Mouse (Mus musculus) embryo, embryonic 9.5 days (tissue): ENCODE data around the gene Ebf1.

Source experiments
- DNase-seq: peaks from one replicate; pipeline ENCODE4 v3.0.0-alpha.2; 2017; ENCODE audit errors: extremely low spot score

Gene Ebf1

DNA sequence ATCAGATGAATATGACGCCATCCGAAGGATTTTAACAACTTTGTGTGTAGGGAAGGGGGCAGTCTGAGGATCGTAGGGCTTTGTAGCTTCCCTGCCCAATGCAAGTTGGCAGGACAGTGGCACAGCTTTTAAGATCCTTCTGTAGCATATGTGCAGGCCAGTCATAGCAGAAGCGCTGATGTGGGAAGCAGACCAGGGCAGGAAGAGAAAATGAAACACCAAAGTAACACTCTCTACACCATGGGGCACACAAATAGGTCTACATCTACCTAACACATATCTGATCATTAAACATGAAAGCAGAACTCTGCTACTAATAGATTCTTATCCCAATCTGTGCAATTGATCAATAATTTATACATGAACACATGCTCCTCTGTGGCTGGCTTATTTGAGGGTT, 277.7 kb downstream of the Ebf1 start:
- DNase-seq, result no peak

DNA sequence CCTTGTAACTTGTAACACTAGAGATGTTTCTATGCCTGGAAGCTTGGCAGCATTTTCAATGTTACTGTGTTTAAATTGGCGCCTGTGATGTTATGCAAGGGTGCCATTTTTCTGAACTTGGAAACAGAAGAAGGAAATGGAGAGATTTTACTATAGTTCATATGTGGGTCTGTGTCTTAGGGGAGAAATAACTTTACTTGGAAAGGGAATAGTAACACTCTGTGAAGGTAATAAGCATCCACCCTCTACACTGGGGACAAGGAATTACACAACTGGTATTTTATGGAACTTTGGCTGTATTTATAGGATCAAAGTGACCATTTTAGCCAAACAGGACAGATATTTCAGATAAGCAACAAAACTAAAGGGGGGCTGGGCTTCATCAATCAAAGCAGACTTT, 278.8 kb downstream of the Ebf1 start:
- no peak for DNase-seq

DNA sequence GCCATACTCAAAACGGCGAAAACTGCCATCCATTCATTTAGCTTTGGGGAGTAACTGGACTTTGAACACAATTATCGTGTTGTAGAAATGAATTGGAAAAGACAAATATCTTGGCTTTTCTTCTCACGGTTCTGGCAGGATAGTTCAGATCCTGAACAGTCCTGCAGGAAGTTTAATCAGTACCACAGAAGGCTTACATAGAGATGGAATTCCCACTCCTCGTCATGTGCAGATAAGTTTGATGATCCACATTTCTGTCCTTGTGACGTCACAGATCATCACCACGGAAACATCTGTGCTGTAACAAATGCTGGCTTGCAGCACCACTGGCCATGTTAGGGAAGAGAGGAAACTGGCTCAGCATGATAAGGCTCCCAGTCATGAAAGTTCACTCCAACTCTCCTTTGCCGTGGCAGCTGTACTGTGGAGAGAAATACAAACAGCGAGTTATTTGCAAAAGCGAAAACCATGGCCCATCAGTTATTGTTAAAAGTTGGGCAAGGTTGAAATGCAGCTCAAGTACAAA, 280.1 kb downstream of the Ebf1 start:
- no peak for DNase-seq

DNA sequence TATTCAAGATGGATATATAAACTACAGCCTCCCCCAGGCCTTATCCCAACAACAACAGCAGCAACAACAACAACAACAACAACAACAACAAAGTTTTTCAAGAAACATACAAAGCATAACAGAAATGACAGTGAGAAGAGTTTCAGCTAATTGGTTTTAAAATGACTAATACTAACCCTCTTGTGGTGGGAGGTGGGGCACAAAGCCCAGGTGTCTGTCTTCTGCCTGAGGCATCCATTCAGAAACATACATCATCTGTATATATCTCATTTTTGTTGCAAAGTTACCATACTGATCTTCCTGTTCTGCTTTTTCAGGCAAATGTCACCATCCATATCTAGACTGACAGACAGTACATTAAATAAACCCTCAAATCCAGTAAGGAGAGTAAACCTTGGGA, 282.4 kb downstream of the Ebf1 start:
- no peak for DNase-seq

DNA sequence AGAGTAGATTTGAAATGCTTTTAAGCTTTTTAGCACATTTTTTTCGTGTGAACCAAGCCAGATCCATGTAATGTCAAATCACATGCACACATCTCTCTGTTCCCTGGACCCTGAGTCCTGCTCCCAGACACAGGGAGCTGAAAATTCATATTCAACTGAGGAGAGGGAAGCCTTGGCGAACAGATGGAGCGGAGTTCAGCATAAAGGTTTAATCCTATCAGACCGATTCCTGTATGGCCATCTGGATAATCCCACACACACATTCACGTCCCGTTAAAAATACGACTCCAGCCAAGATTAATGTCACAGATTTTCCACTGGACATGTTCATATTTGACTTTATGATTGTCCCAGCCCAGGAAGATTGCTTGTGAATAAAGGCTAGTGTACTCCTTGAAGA, 282.8 kb downstream of the Ebf1 start:
- no peak for DNase-seq

DNA sequence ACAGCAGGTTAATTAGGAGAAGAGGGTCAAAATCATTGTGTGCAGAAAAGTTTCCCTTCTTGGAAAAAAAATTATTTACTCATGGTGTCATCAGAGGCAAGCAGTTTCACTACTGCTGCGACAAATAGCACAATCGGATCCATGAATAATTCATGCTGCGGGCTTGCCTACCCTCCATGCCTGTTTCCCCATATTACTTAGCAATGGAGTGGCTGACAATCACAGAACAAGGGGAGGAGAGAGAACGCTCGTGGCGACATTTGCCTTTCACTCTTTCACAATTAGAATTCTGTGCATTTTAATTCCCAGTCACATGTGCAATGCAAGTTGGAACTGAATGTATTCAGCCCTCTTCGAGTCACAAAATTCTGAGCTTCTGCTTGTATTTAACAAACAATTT, 283.4 kb downstream of the Ebf1 start:
- DNase-seq, result no peak

DNA sequence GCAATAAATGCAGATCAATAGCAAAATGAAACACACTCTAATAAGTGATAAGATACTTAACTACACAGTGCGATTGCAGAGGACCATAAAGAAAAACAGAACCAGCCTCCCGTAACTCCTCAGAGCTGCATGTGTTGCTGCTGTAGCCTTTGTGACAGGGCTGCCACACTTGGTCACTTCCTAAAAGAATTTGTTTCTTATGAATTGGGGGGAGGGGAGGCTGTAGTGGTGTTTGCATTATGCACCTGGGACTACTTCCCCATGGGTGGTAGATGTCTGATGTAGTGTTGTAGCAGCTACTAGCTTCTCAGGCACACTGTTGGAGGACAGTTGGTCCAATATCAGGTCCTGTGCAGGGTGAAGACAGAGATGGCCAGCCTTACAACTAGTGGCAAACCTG, 284.6 kb downstream of the Ebf1 start:
- DNase-seq, result no peak

DNA sequence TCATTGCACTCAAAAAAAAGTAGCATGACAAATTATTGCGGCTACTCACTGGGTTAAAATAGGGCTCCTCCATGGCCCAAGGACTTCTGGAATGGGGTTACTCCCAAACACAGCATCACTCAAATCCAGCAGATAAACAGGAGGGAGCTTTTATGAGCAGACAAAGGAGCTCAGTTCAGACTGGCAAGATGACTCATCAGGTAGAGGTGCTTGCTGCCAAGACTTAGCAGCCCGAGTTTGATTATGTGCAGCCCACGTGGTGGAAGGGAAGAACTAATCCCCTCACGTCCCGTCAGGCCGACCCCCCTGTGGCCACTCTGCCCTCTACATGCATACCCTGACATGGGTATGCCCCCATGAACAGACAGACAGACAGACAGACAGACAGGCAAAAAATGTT, 285.0 kb downstream of the Ebf1 start:
- DNase-seq, result no peak

DNA sequence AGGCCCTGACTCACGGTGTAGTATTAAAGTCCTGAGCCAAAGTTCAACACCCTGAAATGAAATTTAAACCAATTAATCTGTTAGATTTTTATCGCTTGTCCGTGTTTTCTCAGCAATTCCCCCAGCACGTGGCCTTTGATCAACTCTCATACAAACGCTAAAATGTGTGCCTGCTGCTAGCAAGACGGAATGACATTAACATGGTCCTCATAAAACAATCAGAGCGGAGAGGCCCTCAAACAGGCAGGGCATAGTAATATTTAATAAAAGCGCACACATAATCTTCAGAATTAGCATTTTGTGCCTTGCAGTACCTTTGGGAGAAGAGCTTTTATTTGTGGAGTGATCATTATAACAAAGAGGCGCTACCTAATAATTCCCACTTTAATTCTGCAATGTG, 287.0 kb downstream of the Ebf1 start:
- DNase-seq, result no peak

DNA sequence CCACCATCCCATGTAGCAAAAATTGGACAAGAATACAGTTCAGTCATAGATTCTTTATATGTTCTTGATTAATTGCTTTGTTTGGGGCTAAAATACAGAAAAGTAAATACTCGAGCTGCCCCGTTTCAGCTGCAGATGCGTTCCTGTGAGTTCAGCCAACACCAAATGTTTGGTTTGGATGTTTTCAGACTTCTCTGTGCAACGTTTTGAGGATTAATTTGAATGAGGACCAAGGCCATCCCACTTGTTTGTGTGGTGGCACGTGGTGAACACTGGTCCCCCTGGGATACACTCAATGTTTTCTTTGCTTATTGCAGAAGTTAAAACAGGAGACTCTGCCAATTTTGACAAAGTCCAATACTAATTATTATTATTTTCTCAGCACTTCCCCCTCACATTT, 289.3 kb downstream of the Ebf1 start:
- no peak for DNase-seq

DNA sequence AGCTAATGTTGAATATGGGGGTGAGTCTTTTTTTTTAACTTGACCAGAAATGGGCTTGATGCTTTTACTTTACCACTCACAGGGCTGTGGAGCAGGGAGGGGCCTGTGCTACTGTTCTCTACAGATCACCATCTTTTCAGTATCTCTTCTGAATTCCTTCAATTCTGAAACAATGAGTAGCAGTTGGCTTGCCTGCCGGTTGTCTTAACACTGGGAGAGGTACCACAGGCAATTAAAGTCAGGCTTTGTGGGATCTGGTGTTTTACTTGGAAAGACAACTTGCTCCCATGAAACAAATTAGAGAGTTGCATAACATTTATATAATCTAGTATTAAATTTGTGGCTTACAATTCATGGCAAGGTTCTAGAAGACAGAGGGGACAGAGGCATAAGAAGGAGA, 294.6 kb downstream of the Ebf1 start:
- no peak for DNase-seq

DNA sequence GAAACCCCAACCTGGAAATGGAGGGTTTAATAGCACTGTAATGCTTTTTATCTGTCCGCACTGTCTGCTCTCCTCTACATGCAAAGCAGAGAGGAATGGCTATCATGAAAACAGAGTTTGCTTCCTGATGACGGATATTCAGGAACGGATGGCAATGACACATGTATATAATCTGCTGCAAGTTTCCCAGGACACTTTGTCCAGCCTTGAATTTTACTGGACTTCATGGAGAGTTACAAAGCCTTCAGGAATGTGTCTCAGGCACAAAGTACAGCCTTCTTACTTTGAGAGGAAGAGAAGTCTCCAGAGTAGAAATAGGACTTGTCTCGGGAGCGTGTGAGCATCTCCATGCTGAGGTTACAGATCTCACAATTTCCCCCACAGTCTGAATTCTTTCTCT, 296.7 kb downstream of the Ebf1 start:
- DNase-seq, result no peak

DNA sequence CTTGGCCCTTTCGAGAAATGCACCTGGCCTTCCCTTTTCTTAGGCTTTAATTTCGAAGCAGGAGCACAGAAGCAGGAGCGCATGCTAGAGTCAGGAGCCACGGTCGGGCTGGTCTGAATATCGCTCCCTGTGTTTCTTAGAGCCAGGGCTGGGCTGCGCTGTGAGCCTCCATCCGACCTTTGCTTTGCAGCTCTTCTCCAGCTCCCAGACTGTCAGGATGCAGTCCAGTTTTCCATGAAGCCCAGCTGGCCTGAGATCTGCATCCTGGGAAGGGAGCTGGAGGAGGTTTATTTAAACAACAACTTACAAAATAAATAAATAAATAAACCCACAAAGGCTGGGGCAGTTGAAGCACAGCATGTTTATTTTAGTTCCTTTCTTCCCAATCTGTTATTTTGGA, 299.9 kb downstream of the Ebf1 start:
- DNase-seq, result no peak

DNA sequence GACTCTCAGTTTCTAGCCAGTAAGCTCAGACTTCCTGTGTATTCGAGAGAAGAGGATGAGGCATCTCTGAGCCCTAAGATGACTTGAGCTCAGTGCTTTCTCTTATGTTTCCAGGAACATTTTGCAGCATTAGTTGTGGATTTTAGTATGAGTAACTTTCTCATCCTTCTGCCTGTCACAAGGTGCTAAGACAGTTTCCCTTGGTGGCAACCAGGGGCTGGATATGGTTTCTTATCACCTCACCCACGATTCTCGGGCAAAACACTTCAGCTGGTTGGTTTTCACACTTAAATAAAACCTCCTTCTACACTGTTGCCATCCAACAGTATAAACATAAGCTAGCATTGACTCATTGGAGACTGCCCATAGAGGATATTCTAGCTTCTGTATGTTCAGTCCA, 306.0 kb downstream of the Ebf1 start:
- DNase-seq, result no peak

DNA sequence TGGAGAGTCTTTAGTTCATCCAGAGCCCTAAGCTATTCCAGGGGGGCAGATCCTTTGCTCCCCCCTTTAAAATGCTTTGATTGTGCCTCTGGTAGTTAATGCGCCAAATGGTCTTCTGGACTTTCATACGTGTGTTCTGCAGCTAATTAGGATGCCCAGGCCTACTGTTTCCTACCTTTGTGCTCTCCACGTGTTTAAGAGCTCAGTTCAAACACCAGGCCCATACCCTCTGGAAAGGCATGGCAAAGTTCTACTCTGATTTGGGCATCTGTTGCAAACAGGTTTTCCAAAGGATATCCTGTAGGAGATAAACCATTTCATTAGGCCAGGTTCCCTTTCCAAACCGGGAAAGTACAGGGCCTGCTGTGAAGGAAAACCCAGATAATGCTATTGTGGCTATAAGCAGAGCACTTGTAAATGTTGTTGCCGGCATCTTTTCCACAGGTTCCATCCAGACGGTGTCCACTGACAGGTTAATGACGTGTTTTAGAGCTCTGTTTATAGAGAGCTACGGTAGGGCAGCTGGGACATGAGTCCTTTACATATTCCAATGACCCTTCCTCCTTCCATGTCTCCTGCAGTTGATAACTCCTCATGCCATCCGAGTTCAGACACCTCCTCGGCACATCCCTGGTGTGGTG, 306.9 kb downstream of the Ebf1 start:
- DNase-seq, result no peak

DNA sequence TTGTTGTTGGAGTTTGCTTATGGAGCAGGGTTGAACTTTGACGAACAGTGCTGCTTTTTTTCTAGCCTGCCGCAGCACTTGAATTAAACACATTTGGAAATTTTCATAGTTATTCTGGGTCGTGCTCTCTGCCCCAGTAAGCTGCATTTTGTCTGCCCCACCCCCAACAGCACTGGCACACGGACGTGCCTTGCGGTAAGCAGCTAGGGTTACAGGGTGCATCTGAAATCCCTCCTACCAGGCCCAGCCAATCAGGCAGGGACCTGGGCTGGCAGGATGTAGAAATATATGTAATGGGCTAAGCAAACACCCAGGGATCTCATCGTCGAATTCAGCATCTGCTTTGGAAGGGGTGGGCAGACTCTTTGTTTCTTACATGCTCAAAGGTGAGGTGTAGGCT, 307.8 kb downstream of the Ebf1 start:
- DNase-seq, result peak; percentile 17

DNA sequence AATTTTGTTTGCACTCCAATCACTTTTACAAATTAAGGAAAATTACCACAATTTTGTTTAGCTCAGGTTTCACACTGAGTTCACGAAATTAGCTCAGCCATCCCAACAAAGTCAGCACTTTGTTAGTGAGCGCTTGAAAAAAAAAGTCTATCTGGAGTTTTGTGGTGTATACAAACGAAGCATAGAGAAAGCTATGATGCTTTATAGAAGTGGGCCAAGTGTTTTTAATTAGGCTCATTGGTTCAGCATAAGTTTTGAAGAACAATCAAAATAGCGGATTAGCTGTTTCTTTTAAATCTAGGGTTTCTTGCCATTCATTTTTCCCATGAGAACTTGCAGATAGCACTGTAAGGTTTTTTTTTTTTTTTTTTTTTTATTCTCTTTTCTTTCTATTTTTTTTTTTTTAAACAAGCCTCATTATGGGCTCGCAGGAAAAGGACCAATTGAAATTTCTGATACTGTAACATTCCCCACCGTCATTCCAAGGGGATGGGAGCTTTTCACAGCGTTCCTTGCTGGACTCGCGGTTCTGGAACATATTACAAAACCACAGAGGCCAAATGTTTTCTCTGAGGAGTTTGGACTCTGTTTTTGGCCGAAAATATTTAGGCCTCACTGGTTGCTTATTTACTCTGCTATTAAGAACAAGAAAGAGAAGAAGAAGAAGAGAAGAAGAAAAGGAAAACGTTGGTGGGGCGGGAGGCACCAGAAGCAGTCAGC, 308.8 kb downstream of the Ebf1 start:
- no peak for DNase-seq

DNA sequence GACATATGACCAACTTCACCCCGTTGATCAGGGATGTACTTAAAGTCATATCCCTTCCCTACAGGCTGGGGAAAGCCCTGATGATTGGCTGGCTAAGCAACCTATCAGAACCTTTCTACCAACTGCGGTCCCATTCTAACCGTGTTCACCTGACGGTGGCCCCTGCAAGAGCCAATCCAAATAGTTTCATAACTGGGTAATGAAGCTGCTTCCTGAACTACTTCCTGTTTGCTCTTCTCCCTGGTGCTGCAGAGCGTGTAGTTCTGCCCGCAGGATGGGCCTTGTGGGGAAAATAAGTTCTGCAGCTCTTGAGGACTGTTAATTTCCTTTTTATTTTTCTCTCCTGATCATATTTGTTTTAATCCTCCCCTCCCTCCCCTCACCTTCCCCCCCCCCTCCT, 311.3 kb downstream of the Ebf1 start:
- no peak for DNase-seq

DNA sequence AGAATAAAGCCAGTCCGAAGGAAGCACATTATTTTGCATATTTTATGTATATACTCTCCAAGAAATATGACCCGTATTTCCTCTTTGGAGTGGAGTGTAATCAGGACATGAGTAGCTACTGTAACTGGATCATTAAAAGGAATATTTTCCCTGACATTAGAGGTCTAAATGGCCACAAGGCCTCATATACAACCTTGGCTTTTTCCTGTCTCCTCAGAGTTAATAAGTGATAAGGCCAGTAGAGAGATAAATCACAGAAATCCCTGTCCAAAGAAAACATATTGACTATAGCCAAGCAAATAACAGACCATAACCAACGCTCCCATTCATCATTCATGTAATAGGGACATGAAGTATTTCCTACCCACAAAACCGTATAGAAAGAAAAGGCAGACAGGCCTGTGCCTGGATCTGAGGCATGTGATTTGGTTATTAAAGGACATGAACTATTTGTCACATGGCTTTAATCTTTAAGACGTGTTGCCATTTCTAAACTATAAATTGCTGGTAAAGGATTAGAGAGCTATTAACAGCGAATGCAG, 315.9 kb downstream of the Ebf1 start:
- DNase-seq, result no peak

DNA sequence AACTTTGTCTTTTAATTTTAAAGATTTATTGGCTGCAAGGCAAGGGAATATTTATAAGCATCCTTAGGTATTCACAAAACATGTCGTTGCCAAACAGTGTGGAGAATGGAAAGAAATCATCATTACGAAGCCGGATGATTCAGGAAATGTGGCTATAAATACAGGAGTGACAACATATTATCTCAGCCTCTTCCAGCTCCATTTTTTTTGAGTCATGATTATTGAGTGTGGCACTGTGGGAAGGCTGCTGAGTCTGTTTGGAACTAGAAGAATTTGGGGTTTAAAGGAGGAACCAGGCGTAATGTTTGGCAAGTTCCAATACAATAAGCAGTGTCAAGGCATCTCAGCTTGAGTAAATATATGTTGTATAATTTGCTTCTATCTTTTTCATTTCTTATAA, 326.7 kb downstream of the Ebf1 start:
- no peak for DNase-seq

DNA sequence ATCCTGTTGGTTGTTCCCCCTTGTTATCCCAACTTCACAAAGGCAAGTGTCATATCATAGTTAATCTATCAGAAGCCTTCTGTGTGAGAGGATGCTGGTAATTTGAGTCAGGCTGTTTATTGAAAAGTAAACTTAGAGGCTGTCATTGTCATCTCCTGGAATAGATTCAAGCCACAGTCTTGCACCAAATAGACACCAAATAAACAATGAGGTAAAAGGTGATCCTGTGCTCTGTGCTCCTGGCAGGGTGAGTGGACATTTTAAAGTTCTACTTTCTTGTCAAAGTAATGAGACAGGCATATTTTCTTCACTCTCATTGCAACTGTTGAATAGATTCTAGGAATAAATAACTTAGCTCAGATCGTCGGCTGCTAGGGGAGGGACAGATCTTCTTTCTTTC, 327.3 kb downstream of the Ebf1 start:
- no peak for DNase-seq

DNA sequence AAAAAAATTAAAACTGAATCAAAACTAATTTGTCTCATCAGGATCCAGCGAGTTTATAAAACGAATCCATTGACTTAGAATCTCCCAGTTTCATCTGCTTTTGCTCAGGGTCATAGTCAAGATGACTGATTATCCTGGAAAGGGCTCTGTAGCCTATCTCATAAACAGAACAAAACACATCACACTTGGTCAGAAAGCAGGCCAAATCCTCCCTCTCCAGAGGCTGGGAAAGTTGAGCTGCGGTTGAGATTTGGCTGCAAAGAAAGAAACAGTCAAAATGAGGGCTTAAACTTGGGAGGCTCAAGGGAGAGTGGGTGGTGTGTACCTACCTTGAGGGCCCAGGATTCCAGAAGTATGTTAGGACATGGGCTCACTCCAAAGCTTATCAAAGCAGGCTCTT, 329.5 kb downstream of the Ebf1 start:
- DNase-seq, result no peak

DNA sequence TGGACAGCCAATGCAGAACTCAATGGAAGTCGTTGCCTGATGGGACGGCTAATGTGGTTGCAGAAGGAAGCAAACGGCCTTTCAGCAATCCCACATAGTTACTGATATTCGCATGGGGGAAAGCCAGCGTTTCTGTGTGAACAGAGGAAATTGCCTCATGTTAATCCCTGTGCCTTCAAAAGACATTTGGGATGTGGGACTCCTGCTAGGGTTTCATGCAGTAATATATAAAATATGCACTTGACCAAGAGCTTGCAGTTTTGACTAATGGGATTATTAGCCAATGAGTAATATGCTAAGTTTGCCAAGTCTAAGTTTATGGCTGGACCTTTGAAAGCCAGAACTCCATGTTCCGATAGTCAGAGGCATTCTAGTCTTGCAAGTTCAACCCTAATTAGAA, 331.4 kb downstream of the Ebf1 start:
- DNase-seq, result no peak
